Mouse (Mus musculus): Measurements from ENCODE around the gene Epdr1.
"Not testable (repeated sequence)": the region's sequence is repeated elsewhere in the genome, so short reads cannot be mapped to it uniquely, and the experiment has no call there.

The Epdr1 gene

GRCm38 (mm10) chr13:19603719-19604118 lies 16.0 kb downstream of the Epdr1 start:
- DNase-seq = no peak

DNA sequence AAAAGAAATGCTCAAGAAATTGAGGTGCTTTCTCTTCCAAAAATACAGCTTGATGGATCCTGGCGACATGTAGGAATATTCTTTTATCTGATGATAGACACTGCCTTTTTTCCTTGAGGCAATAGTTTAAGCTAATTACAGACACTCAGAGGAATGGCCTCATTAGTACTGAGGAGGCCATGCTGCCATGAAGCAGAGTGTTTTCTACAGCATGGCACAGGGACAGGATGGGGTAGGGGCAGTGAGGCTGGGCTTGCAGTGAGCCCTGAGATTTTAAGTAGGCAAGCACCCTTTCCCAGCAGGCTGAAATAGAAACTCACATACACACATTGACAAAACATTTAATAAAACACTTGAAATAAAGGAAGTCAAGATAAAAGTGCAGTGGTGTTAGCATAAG lies 17.2 kb downstream of the Epdr1 start:
- DNase-seq = no peak

GRCm38 (mm10) chr13:19599242-19599641 lies 20.5 kb downstream of the Epdr1 start:
- DNase-seq = no peak

- DNase-seq = no peak
These were observed 24.6 kb downstream of the Epdr1 start for GRCm38 (mm10) chr13:19595141-19595540.

GRCm38 (mm10) chr13:19590996-19591759 lies 28.5 kb downstream of the Epdr1 start:
- DNase-seq = no peak

DNA sequence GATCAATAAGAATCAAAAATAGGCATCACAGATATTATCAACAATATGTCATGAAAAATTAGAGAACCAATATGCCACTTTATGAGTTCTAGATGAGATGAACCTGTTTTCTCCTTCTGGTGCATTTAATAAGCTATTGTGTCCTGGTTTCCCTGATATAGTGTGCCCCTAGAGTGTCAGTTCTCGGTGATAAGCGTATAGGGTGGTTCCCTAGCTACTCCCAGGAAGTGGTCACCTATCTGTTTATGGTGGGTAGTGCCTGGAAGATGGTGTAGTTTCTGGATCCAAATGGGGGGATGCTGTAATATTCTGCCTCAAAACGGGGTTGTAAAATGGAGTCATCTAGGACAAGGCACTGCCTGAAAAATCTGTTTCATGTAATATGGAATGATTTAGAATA lies 43.8 kb downstream of the Epdr1 start:
- DNase-seq = no peak

- not testable (repeated sequence) for DNase-seq
These were observed 45.0 kb downstream of the Epdr1 start for GRCm38 (mm10) chr13:19574723-19575122.

- DNase-seq = not testable (repeated sequence)
These were observed 49.6 kb downstream of the Epdr1 start for GRCm38 (mm10) chr13:19570166-19570565.

DNA sequence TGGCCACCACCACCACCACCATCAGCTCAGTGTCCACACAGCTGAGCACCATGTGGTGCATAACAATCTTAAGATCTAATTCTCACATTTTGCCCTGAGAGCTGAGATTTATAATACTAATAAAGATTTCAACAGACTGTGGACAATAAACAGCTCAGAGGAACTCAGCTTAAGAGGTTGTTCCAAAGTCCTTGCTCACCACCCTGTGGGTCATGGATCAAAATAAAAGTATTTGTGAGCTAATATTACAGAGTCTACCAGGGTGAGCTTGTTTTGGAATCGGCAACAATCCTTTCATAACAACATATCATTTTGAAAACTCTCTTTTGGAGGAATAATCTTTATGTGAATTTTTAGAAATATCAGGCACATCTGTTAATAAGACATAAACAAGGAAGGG lies 57.2 kb downstream of the Epdr1 start:
- no peak for DNase-seq

DNA sequence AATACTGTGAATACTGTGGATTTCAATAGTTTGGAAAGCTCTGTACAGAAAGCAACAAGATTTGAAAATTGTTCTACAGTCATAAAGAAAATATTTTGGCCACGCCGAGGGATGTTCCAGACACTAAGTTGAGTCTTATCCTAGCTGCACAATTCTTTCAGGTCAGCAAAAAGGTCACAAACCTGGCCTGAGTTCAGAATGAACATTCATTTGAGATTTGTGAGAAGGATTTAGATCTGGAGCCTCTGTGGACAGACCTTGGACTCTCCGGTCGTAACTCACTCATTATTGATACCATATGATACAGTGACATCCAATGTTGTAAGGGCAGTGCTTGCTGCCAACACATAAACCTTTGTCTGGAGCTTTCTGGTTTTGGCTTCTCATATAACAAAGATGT lies 64.3 kb downstream of the Epdr1 start:
- DNase-seq = no peak

Measured in thymus, adult 18-20 months (tissue).